Mouse (Mus musculus) spleen, postnatal 0 days (tissue): ENCODE results near the gene Acadm. TPM values are rescaled to one million over a fixed set of nuclear protein-coding genes. Genes with fewer than 3 reads are reported as not detected.

Experiments used
- polyA plus RNA-seq: library from polyadenylated mRNA; unstranded; fragments of >200 nt; fragmentation: Nextera tagmentation; extraction: Ambion mirVana; gene quantifications from 2 replicates; pipeline ENCODE4 v1.2.1, GENCODE M21; 2015

The Acadm gene
- polyA plus RNA-seq = 35.4 and 39.9 TPM in 2 replicates

GRCm38 (mm10) chr3:153944335-153944990 is at the start of gene Acadm:
TSS of gene Acadm (minus strand) at chr3:153944632.

GRCm38 (mm10) chr3:153973171-153973948 is 28.9 kb upstream of the Acadm start, which contains the start of gene Slc44a5:
TSS of gene Slc44a5 (plus strand) at chr3:153973436.

GRCm38 (mm10) chr3:153912546-153913509 is 31.6 kb downstream of the Acadm start, which contains the start of gene Rabggtb:
TSS of gene Rabggtb (minus strand) at chr3:153913009.

GRCm38 (mm10) chr3:153906136-153906871 is 38.1 kb downstream of the Acadm start, which contains the start of gene Msh4:
TSS of gene Msh4 (minus strand) at chr3:153906138.

Other genes with a start within 250 kb of the Acadm start
- 28.6 and 39.5 TPM in 2 replicates for gene St6galnac3, start 219.5 kb downstream of the Acadm start, polyA plus RNA-seq
- gene Asb17, start 100.4 kb downstream of the Acadm start, polyA plus RNA-seq = 3.7 and 4.2 TPM in 2 replicates
- 0.07 and 0.12 TPM in 2 replicates for gene Msh4, start 38.5 kb downstream of the Acadm start, polyA plus RNA-seq
- 51.3 and 53.9 TPM in 2 replicates for gene Rabggtb, start 31.6 kb downstream of the Acadm start, polyA plus RNA-seq
- gene Slc44a5, start 28.8 kb upstream of the Acadm start, polyA plus RNA-seq = 0.35 and 0.39 TPM in 2 replicates